Mouse (Mus musculus): Measurements from ENCODE around the gene Rnf166. TPM values are rescaled to one million over a fixed set of nuclear protein-coding genes. Genes with fewer than 3 reads are reported as not detected.

Gene Rnf166
- polyA plus RNA-seq (2012; rRNA removed): 79.6 and 115 TPM in 2 replicates

GRCm38 (mm10) chr8:122475580-122476320, at the start of gene Rnf166, which contains the start of gene Ctu2:
TSS of gene Rnf166 (minus strand) at chr8:122476064.
TSS of gene Ctu2 (plus strand) at chr8:122476143.
- Histone ChIP-seq H3K27ac (ENCODE audit: insufficient read depth, low read length) (peak within 1 kb of the TSS; percentile 65), H3K27me3 (ENCODE audit: control insufficient read depth, insufficient read depth, low read length) (no peaks in the 10 kb centered on the region), H3K36me3 (ENCODE audit: control insufficient read depth, insufficient read depth, low read length) (peaks cover 20% of the 10 kb centered on the region), H3K4me3 (ENCODE audit: extremely low read depth, insufficient read depth, insufficient read length) (peak within 1 kb of the TSS; percentile 98), H3K4me1 (ENCODE audit: control insufficient read depth, insufficient read depth, insufficient read length) (peaks cover 13% of the 10 kb centered on the region; the same call in 1 of the 2 replicates)
- peak; percentile 78 to 81 for DNase-seq (ENCODE audit: low read depth in 1 of 2, low spot score in 2 of 2)
- TF ChIP-seq POLR2A (IDR thresholded peaks at IDR 0.05; ENCODE audit: low read depth, low read length) (peak; percentile 39), CTCF (IDR thresholded peaks at IDR 0.05; ENCODE audit: extremely low read depth, insufficient read depth, insufficient read length, insufficient replicate concordance) (no peak)
- 1% methylated on average over 103 of the region's 103 CpGs for WGBS

- Histone ChIP-seq H3K27ac (ENCODE audit: insufficient read depth, low read length) (no peak overlapping the region), H3K4me3 (ENCODE audit: extremely low read depth, insufficient read depth, insufficient read length) (no peak overlapping the region), H3K36me3 (ENCODE audit: control insufficient read depth, insufficient read depth, low read length) (no peaks in the 10 kb centered on the region), H3K4me1 (ENCODE audit: control insufficient read depth, insufficient read depth, insufficient read length) (no peaks in the 10 kb centered on the region), H3K27me3 (ENCODE audit: control insufficient read depth, insufficient read depth, low read length) (no peaks in the 10 kb centered on the region)
- 81% methylated on average over 6 of the region's 6 CpGs for WGBS
- TF ChIP-seq CTCF (IDR thresholded peaks at IDR 0.05; ENCODE audit: extremely low read depth, insufficient read depth, insufficient read length, insufficient replicate concordance) (no peak), POLR2A (IDR thresholded peaks at IDR 0.05; ENCODE audit: low read depth, low read length) (no peak)
- DNase-seq (ENCODE audit: low read depth in 1 of 2, low spot score in 2 of 2): no peak
Observed at GRCm38 (mm10) chr8:122525004-122525403, 49.1 kb upstream of the Rnf166 start.

GRCm38 (mm10) chr8:122524506-122524905, 48.6 kb upstream of the Rnf166 start:
- no peak overlapping the region for H3K27ac ChIP-seq (ENCODE audit: insufficient read depth, low read length)
- no peaks in the 10 kb centered on the region for H3K4me1 ChIP-seq (ENCODE audit: control insufficient read depth, insufficient read depth, insufficient read length)
- no peak for DNase-seq (ENCODE audit: low read depth in 1 of 2, low spot score in 2 of 2)
- no peak for TF ChIP-seq POLR2A (IDR thresholded peaks at IDR 0.05; ENCODE audit: low read depth, low read length)
- TF ChIP-seq CTCF (IDR thresholded peaks at IDR 0.05; ENCODE audit: extremely low read depth, insufficient read depth, insufficient read length, insufficient replicate concordance): no peak
- WGBS: 82% methylated on average over 6 of the region's 6 CpGs
- no peak overlapping the region for H3K4me3 ChIP-seq (ENCODE audit: extremely low read depth, insufficient read depth, insufficient read length)
- no peaks in the 10 kb centered on the region for H3K27me3 ChIP-seq (ENCODE audit: control insufficient read depth, insufficient read depth, low read length)
- H3K36me3 ChIP-seq (ENCODE audit: control insufficient read depth, insufficient read depth, low read length): no peaks in the 10 kb centered on the region

- DNase-seq (ENCODE audit: low read depth in 1 of 2, low spot score in 2 of 2): no peak
- Histone ChIP-seq H3K4me1 (ENCODE audit: control insufficient read depth, insufficient read depth, insufficient read length) (no peaks in the 10 kb centered on the region), H3K4me3 (ENCODE audit: extremely low read depth, insufficient read depth, insufficient read length) (no peak overlapping the region), H3K36me3 (ENCODE audit: control insufficient read depth, insufficient read depth, low read length) (no peaks in the 10 kb centered on the region), H3K27me3 (ENCODE audit: control insufficient read depth, insufficient read depth, low read length) (no peaks in the 10 kb centered on the region), H3K27ac (ENCODE audit: insufficient read depth, low read length) (peak overlapping the region; percentile 15)
- 78% methylated on average over 23 of the region's 23 CpGs for WGBS
- TF ChIP-seq POLR2A (IDR thresholded peaks at IDR 0.05; ENCODE audit: low read depth, low read length) (no peak), CTCF (IDR thresholded peaks at IDR 0.05; ENCODE audit: extremely low read depth, insufficient read depth, insufficient read length, insufficient replicate concordance) (no peak)
Observed at GRCm38 (mm10) chr8:122523652-122524360, 47.9 kb upstream of the Rnf166 start.

GRCm38 (mm10) chr8:122522796-122523651, 47.2 kb upstream of the Rnf166 start:
- Histone ChIP-seq H3K36me3 (ENCODE audit: control insufficient read depth, insufficient read depth, low read length) (no peaks in the 10 kb centered on the region), H3K27me3 (ENCODE audit: control insufficient read depth, insufficient read depth, low read length) (no peaks in the 10 kb centered on the region), H3K4me1 (ENCODE audit: control insufficient read depth, insufficient read depth, insufficient read length) (no peaks in the 10 kb centered on the region), H3K27ac (ENCODE audit: insufficient read depth, low read length) (peak overlapping the region; percentile 39), H3K4me3 (ENCODE audit: extremely low read depth, insufficient read depth, insufficient read length) (no peak overlapping the region)
- TF ChIP-seq CTCF (IDR thresholded peaks at IDR 0.05; ENCODE audit: extremely low read depth, insufficient read depth, insufficient read length, insufficient replicate concordance) (no peak), POLR2A (IDR thresholded peaks at IDR 0.05; ENCODE audit: low read depth, low read length) (no peak)
- no peak for DNase-seq (ENCODE audit: low read depth in 1 of 2, low spot score in 2 of 2)
- 79% methylated on average over 14 of the region's 14 CpGs for WGBS

GRCm38 (mm10) chr8:122520611-122521010, 44.7 kb upstream of the Rnf166 start:
- Histone ChIP-seq H3K4me1 (ENCODE audit: control insufficient read depth, insufficient read depth, insufficient read length) (no peaks in the 10 kb centered on the region), H3K27me3 (ENCODE audit: control insufficient read depth, insufficient read depth, low read length) (no peaks in the 10 kb centered on the region), H3K4me3 (ENCODE audit: extremely low read depth, insufficient read depth, insufficient read length) (no peak overlapping the region), H3K36me3 (ENCODE audit: control insufficient read depth, insufficient read depth, low read length) (no peaks in the 10 kb centered on the region), H3K27ac (ENCODE audit: insufficient read depth, low read length) (no peak overlapping the region)
- 67% methylated on average over 11 of the region's 11 CpGs for WGBS
- DNase-seq (ENCODE audit: low read depth in 1 of 2, low spot score in 2 of 2): no peak
- TF ChIP-seq POLR2A (IDR thresholded peaks at IDR 0.05; ENCODE audit: low read depth, low read length) (no peak), CTCF (IDR thresholded peaks at IDR 0.05; ENCODE audit: extremely low read depth, insufficient read depth, insufficient read length, insufficient replicate concordance) (no peak)

All from spleen, adult 2 months (tissue).